Mouse (Mus musculus) kidney, embryonic 16.5 days (tissue): ENCODE data around the gene Jup. TPM values are rescaled to one million over a fixed set of nuclear protein-coding genes. Genes with fewer than 3 reads are reported as not detected.

Experiments
- ATAC-seq: fragments of 200-750 bp; cut with Nextera tagmentation; 2 replicates; pipeline ENCODE4 v1.8.0; 2017; ENCODE audit warnings: moderate TSS enrichment; ENCODE audit not compliant: low FRiP score, low TSS enrichment
- H3K27ac ChIP-seq: fragments of 300-500 bp; sonication (generic); 2 replicates; pipeline ENCODE4 v1.5.1; 2014; ENCODE audit warnings: low read length
- H3K27me3 ChIP-seq: fragments of 300-500 bp; sonication (generic); 2 replicates; pipeline ENCODE4 v1.6.1; 2014; ENCODE audit warnings: low read length, control low read depth, mixed read lengths; ENCODE audit not compliant: insufficient read depth
- H3K36me3 ChIP-seq: fragments of 300-500 bp; sonication (generic); 2 replicates; pipeline ENCODE4 v1.6.1; 2014; ENCODE audit warnings: low read length, control low read depth, mixed read lengths; ENCODE audit not compliant: insufficient read depth
- H3K4me1 ChIP-seq: fragments of 300-500 bp; sonication (generic); 2 replicates; pipeline ENCODE4 v1.6.1; 2014; ENCODE audit warnings: low read length, control low read depth, mixed read lengths; ENCODE audit not compliant: insufficient read depth
- H3K4me2 ChIP-seq: fragments of 300-500 bp; sonication (generic); replicated peaks from 2 replicates; pipeline ENCODE4 v1.6.1; 2014; ENCODE audit warnings: low read depth, low read length
- H3K4me3 ChIP-seq: fragments of 300-500 bp; sonication (generic); 2 replicates; pipeline ENCODE4 v1.5.1; 2014; ENCODE audit warnings: mild to moderate bottlenecking, low read length
- H3K9ac ChIP-seq: fragments of 300-500 bp; sonication (generic); replicated peaks from 2 replicates; pipeline ENCODE4 v1.6.1; 2014; ENCODE audit warnings: low read length
- H3K9me3 ChIP-seq: fragments of 300-500 bp; sonication (generic); 2 replicates; pipeline ENCODE4 v1.6.1; 2016; ENCODE audit warnings: low read length, control low read depth
- WGBS: fragments of 180-500 bp; shearing (Covaris S2); extraction: QIAGEN DNeasy Blood & Tissue Kit; methylation state at CpG from one replicate; pipeline ENCODE4 v1.1.7; 2014; 5-methylcytosine and 5-hydroxymethylcytosine counted together
- polyA plus RNA-seq: library from polyadenylated mRNA; unstranded; fragments of >200 nt; fragmentation: Nextera tagmentation; extraction: Ambion mirVana; gene quantifications from 2 replicates; pipeline ENCODE4 v1.2.1, GENCODE M21; 2015

Jup gene
- polyA plus RNA-seq, 1 experiment from 2014 or later = 153 TPM

DNA sequence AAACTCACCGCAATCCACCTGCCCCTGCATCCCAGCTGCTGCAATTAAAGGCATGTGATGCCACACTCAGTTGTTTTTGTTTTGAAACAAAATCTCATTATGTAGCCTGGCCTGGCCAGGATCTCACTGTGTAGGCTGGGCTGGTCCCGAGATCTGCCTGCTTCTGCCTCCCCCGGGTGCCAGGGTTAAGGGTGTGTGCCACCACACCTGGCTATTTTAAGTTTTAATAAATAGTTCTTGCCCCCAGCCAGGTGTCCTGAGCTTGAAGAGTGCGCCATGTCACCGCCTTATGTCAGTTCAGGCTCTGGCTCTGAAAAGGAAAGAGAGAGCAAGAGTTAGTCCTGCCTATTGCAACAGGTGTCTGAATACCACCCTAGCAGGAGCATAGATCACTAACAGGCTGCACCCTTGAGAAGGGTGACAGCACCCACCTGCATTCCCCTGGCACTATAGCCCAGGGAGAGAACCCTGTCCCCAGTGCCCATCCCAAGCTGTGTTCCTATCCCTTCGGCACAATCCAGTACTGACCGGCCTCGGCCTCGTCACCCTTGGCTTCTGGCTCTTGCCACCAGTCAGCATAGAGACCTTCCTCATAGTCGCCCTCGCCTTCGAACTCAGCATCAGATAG is 11.4 kb upstream of the Jup start:
- 94% methylated on average over 12 of the region's 12 CpGs for WGBS
- Histone ChIP-seq H3K9me3 (no peaks in the 10 kb centered on the region), H3K36me3 (peaks cover 21% of the 10 kb centered on the region; the same call in 1 of the 2 replicates), H3K4me3 (no peak overlapping the region), H3K4me1 (peaks cover 26% of the 10 kb centered on the region), H3K27ac (no peak overlapping the region), H3K9ac (no peak overlapping the region), H3K4me2 (no peak overlapping the region), H3K27me3 (no peaks in the 10 kb centered on the region)
- ATAC-seq = no peak

DNA sequence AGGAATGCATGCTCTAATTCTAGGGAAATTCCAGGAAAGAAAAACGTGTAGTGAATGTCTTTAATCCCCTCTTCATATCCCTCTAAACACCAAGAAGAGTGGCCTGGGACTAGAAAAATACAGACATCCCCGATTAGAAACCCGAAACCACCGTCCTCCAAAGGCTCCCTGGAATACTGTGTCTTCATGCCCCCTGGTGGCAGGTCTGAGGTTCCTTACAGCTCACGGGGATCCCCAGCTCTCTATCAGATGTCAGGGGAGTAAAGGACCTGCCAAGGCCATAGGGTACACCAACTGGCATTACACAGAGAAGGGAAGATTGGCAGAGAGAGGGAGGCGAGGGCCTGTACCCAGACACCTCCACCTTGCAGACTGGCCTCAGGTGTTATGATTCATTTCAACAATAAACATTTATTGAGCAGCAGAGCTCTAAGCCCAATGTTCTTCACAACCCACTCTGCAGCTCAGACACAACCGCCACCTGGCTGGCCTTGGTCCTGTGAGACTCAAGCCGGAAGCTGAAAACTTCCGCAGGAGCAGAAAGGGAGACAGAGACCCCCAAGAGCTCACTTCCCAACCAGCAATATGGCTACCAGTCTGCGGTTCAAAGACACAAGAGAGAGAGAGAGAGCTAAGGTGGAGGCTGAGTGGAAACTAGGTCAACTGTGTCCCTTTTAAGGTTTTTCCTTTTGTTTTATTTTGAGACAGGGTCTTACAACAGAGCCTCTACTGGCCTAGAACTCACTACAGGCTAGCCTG is 10.7 kb upstream of the Jup start:
- ATAC-seq = peak; percentile 55; the same call in 1 of the 2 replicates
- Histone ChIP-seq H3K27me3 (no peaks in the 10 kb centered on the region), H3K9ac (no peak overlapping the region), H3K4me1 (peaks cover 26% of the 10 kb centered on the region), H3K4me3 (no peak overlapping the region), H3K36me3 (peaks cover 21% of the 10 kb centered on the region; the same call in 1 of the 2 replicates), H3K27ac (no peak overlapping the region), H3K9me3 (no peaks in the 10 kb centered on the region), H3K4me2 (no peak overlapping the region)
- 40% methylated on average over 10 of the region's 10 CpGs for WGBS

DNA sequence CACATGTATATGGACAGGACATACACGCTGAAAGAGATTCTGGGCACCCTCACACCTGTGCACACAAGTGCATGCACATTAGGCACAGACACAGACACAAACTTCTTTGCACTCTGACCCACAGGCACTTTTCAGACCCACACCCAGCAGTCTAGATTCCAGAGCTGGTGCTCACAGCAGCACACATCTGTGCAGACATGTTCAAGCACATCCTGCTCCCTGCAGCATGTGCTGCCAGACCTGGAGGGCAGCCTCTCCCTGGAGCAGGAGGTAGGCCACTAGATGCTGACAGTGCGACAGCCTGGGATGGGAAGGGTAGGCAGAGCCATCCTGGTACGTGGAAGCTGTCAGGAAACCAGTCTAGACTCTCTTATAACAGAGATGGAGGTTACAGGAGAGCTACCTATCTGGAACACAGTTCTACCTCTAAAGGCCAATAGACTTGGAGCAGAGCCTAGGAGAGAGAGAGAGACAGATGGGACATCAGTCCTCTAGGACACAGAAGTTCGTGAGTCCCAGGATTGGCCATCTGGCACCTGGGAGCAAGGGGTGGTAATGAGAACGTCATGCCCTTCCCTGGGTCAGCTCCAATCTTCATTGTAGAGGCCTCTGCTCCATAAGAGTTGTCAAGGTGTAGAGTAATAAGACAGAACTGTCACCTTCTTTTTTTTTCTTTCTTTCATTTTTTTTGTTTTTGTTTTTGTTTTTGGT is 9.6 kb upstream of the Jup start:
- Histone ChIP-seq H3K27me3 (no peaks in the 10 kb centered on the region), H3K4me3 (no peak overlapping the region), H3K36me3 (peaks cover 21% of the 10 kb centered on the region; the same call in 1 of the 2 replicates), H3K9me3 (no peaks in the 10 kb centered on the region), H3K27ac (no peak overlapping the region), H3K4me2 (no peak overlapping the region), H3K9ac (no peak overlapping the region), H3K4me1 (peaks cover 26% of the 10 kb centered on the region)
- WGBS = 86% methylated on average over 5 of the region's 5 CpGs
- ATAC-seq = no peak

DNA sequence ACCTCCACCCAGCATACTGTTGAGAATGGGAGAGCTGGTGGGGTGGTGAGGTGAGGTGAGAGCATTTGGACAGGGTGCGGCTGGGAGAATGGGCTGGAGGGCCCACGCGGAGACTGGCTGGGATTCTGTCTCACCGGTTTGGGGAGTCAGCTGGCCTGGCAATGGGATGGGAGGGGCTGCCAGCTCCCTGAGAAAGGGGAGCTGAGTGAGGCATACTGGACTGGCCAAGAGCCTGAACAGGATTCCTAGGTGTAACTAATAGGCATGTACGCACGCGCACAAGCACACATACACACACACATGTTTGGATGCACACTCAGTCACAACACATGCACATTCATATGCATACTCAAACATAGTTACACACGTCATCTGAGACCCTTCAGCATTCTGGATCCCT is 8.7 kb upstream of the Jup start:
- no peak overlapping the region for H3K4me3 ChIP-seq

DNA sequence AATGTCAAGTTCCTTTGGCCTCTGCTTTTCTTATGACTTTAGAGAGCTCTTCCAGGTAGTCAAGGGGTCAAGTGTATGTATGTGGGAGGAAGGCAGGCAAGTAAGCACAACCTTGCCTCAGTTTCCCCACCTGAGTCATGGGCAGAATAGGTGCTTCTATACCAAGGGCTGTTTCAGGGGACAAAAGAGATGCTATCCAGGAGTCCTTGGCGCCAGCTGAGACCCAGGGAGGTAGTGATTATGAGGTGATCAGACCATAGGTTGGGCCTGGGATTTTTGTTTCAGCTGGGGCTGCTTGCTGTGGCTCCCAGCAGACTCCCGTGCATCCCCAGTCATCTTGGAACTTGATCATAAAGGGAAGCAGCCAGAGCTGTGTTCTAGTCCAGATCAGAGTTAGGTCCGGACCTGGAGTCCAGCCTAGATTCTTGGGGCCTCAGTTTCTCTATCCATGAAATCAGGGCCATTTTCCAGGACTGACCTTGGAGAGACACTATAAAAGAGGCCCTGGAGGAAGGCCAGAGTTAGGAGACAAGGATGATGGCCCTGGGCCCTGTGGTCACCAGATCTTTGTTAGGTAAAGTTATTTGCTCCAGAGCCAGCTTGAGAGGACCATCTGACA is 7.0 kb upstream of the Jup start:
- no peak overlapping the region for H3K9ac ChIP-seq
- H3K27ac ChIP-seq = no peak overlapping the region
- no peak for ATAC-seq
- H3K36me3 ChIP-seq = peaks cover 12% of the 10 kb centered on the region; the same call in 1 of the 2 replicates
- H3K4me3 ChIP-seq = no peak overlapping the region
- H3K27me3 ChIP-seq = no peaks in the 10 kb centered on the region
- H3K9me3 ChIP-seq = no peaks in the 10 kb centered on the region
- H3K4me2 ChIP-seq = no peak overlapping the region
- peaks cover 25% of the 10 kb centered on the region for H3K4me1 ChIP-seq
- WGBS = 87% methylated on average over 3 of the region's 3 CpGs

More for the DNA sequence above, 8.7 kb upstream of the Jup start:
- Histone ChIP-seq H3K4me2 (no peak overlapping the region), H3K4me1 (peaks cover 25% of the 10 kb centered on the region), H3K27me3 (no peaks in the 10 kb centered on the region), H3K9me3 (no peaks in the 10 kb centered on the region), H3K27ac (no peak overlapping the region), H3K36me3 (peaks cover 21% of the 10 kb centered on the region; the same call in 1 of the 2 replicates), H3K9ac (no peak overlapping the region)
- ATAC-seq = no peak
- 84% methylated on average over 8 of the region's 8 CpGs for WGBS

DNA sequence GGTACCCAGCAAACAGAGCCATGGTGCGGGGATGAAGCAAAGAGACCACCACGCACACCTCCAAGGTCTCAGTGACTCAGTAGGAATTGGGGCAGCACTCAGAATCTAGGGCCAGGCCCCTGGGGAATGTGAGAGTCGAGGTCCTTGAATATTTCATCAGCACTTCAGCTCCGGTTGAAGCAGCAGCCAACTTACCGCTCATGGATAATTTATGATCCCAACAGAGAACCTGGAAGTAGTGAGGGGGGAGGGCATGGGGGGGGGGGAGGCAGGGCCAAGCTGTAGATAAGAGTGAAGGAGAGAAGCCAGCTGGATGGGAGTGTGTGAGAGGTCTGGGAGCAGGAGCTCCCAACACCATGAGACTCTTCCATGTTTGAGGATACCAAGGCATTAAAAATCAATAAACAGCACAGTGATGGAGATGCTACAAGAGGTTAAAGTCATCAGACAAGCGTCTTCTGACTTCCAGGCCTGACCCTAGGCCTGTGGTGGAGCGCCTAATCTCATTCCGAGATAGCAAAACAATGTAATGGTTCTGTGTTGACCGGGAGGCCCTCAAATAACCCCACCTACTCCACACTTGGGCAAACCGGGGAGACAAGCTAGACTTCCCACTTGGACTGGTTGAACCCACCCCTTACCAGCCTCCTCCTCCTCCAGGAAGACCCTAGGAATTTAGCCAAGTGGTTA is 6.0 kb upstream of the Jup start:
- peaks cover 25% of the 10 kb centered on the region for H3K4me1 ChIP-seq
- ATAC-seq = no peak
- H3K36me3 ChIP-seq = peaks cover 3% of the 10 kb centered on the region; the same call in 1 of the 2 replicates
- H3K27me3 ChIP-seq = no peaks in the 10 kb centered on the region
- H3K4me2 ChIP-seq = no peak overlapping the region
- H3K27ac ChIP-seq = 0 out of 2 replicates have a peak overlapping the region, but pooled peaks have one; percentile 25
- H3K4me3 ChIP-seq = no peak overlapping the region
- H3K9ac ChIP-seq = no peak overlapping the region
- no peaks in the 10 kb centered on the region for H3K9me3 ChIP-seq
- WGBS = 47% methylated on average over 10 of the region's 10 CpGs

DNA sequence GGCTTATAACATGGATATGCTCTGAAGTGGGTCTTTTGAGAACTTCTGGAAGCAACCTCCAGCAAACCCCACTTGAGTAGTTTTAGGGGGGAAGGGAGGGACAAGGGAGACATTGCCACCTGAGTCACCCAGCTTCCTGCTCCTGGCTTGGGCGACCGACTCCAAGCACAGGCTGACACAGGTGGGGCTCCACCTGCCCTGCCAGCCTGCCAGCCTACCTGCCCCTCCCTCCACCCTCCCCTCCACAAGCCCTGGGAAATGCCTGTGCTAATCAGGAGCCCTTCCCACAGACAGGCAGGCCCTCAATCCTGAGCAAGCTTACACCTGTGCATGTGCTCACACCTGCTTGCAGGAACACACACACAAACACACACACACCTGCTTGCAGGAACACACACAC is 5.1 kb upstream of the Jup start:
- no peak overlapping the region for H3K27ac ChIP-seq
- no peak overlapping the region for H3K4me2 ChIP-seq

DNA sequence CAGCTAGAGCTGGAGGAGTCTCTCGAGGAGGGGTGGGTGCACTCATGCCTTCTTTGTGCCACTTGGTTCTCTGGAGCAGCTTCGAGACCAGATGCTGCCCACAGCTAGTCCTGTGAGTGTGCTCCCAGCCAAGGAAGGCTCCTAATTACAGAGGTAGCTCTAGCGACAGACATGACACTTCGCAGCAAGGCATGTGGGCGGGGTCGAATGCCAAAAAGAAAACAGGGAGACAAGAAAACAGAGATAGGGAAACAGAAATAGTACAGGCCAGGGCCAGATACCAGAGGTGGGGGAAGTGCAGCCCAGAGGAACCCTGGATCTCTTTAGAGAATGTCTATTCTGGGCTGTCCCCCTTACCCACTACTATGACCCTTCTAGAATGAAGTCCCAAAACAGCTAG is 4.7 kb upstream of the Jup start:
- Histone ChIP-seq H3K27me3 (no peaks in the 10 kb centered on the region), H3K4me3 (no peak overlapping the region), H3K9me3 (no peaks in the 10 kb centered on the region), H3K9ac (no peak overlapping the region), H3K27ac (no peak overlapping the region; the same call in 1 of the 2 replicates), H3K4me1 (peaks cover 25% of the 10 kb centered on the region), H3K4me2 (no peak overlapping the region), H3K36me3 (no peaks in the 10 kb centered on the region)
- WGBS = 26% methylated on average over 6 of the region's 6 CpGs
- no peak for ATAC-seq

More for the DNA sequence above, 5.1 kb upstream of the Jup start:
- Histone ChIP-seq H3K27me3 (no peaks in the 10 kb centered on the region), H3K4me1 (peaks cover 25% of the 10 kb centered on the region), H3K9me3 (no peaks in the 10 kb centered on the region), H3K4me3 (no peak overlapping the region), H3K9ac (no peak overlapping the region), H3K36me3 (no peaks in the 10 kb centered on the region)
- 70% methylated on average over 2 of the region's 2 CpGs for WGBS
- no peak for ATAC-seq

DNA sequence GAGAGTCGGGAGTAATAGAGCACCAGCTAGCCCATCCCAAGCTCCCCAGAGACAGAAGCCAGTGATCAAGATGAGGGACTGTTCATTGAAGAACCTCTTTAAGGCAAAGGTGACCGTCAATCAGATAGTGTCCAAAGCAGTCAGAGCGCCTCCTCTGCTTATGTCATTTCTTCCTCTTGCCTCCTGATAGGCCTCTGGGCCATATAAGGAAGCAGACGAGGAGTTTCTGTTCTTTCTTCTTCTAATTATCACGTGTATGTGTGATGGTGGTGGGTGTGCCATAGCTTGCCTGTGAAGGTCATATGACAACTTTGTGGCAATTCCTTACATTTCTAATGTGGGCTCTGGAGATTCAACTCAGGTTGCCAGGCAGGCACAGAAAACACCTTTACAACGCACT is 3.3 kb upstream of the Jup start:
- ATAC-seq = no peak
- H3K9me3 ChIP-seq = no peaks in the 10 kb centered on the region
- peaks cover 33% of the 10 kb centered on the region for H3K4me1 ChIP-seq
- no peak overlapping the region for H3K27ac ChIP-seq
- H3K36me3 ChIP-seq = no peaks in the 10 kb centered on the region
- no peak overlapping the region for H3K4me3 ChIP-seq
- H3K9ac ChIP-seq = no peak overlapping the region
- H3K27me3 ChIP-seq = no peaks in the 10 kb centered on the region
- no peak overlapping the region for H3K4me2 ChIP-seq
- WGBS = 76% methylated on average over 6 of the region's 6 CpGs
